Mouse (Mus musculus) embryonic facial prominence, embryonic 11.5 days (tissue): ENCODE data around the gene Tsacc. TPM values are rescaled to one million over a fixed set of nuclear protein-coding genes. Genes with fewer than 3 reads are reported as not detected.

Experiments used
- ATAC-seq: fragments of 200-750 bp; cut with Nextera tagmentation; replicated peaks from 2 replicates; pipeline ENCODE4 v1.8.0; 2017; ENCODE audit warnings: low read depth; ENCODE audit not compliant: insufficient number of reproducible peaks, low FRiP score, low TSS enrichment
- DNase-seq: peaks from one replicate; pipeline ENCODE4 v3.0.0-alpha.2; 2015; ENCODE audit warnings: low spot score
- H3K27ac ChIP-seq: fragments of 300-500 bp; sonication (generic); replicated peaks from 2 replicates; pipeline ENCODE4 v1.5.1; 2014; ENCODE audit warnings: mild to moderate bottlenecking, low read depth, low read length, control low read depth
- H3K27me3 ChIP-seq: fragments of 300-500 bp; sonication (generic); 2 replicates; pipeline ENCODE4 v1.6.1; 2014; ENCODE audit warnings: mild to moderate bottlenecking, low read length, moderate library complexity, mixed read lengths; ENCODE audit not compliant: control insufficient read depth, insufficient read depth
- H3K36me3 ChIP-seq: fragments of 300-500 bp; sonication (generic); replicated peaks from 2 replicates; pipeline ENCODE4 v1.6.1; 2014; ENCODE audit warnings: low read depth, mild to moderate bottlenecking, low read length, moderate library complexity, mixed read lengths; ENCODE audit not compliant: control insufficient read depth, insufficient read depth
- H3K4me1 ChIP-seq: fragments of 300-500 bp; sonication (generic); 2 replicates; pipeline ENCODE4 v1.6.1; 2014; ENCODE audit warnings: low read length, mixed read lengths; ENCODE audit not compliant: control insufficient read depth, insufficient read depth
- H3K4me2 ChIP-seq: fragments of 300-500 bp; sonication (generic); 2 replicates; pipeline ENCODE4 v1.6.1; 2014; ENCODE audit warnings: low read depth, mild to moderate bottlenecking, control low read depth, low read length, moderate library complexity
- H3K4me3 ChIP-seq: fragments of 300-500 bp; sonication (generic); 2 replicates; pipeline ENCODE4 v1.5.1; 2014; ENCODE audit warnings: low read depth, low read length, control low read depth
- H3K9ac ChIP-seq: fragments of 300-500 bp; sonication (generic); replicated peaks from 2 replicates; pipeline ENCODE4 v1.6.1; 2014; ENCODE audit warnings: mild to moderate bottlenecking, control low read depth, low read length
- H3K9me3 ChIP-seq: fragments of 300-500 bp; sonication (generic); replicated peaks from 2 replicates; pipeline ENCODE4 v1.6.1; 2016; ENCODE audit warnings: mild to moderate bottlenecking, low read length, inconsistent platforms, mixed read lengths; ENCODE audit not compliant: control insufficient read depth
- WGBS: fragments of 180-500 bp; shearing (Covaris S2); extraction: QIAGEN DNeasy Blood & Tissue Kit; methylation state at CpG from one replicate; pipeline ENCODE4 v1.1.7; 2014; 5-methylcytosine and 5-hydroxymethylcytosine counted together
- polyA plus RNA-seq: library from polyadenylated mRNA; unstranded; fragments of >200 nt; fragmentation: Nextera tagmentation; extraction: Ambion mirVana; gene quantifications from 2 replicates; pipeline ENCODE4 v1.2.1, GENCODE M21; 2014

Tsacc gene
- polyA plus RNA-seq, 1 experiment from 2014 or later: 9.8 TPM

- 46% methylated on average over 8 of the region's 8 CpGs for WGBS
- no peaks in the 10 kb centered on the region for H3K36me3 ChIP-seq
- peaks cover 16% of the 10 kb centered on the region for H3K27me3 ChIP-seq
- H3K4me1 ChIP-seq: no peaks in the 10 kb centered on the region
- ATAC-seq: no peak
- H3K4me3 ChIP-seq: no peak overlapping the region
- no peaks in the 10 kb centered on the region for H3K9me3 ChIP-seq
- H3K9ac ChIP-seq: no peak overlapping the region
- DNase-seq: no peak
- H3K27ac ChIP-seq: no peak overlapping the region
- H3K4me2 ChIP-seq: no peak overlapping the region
Observed at GRCm38 (mm10) chr3:88234041-88234440, 62.8 kb downstream of the Tsacc start.

- H3K4me1 ChIP-seq: no peaks in the 10 kb centered on the region
- H3K9me3 ChIP-seq: no peaks in the 10 kb centered on the region
- no peak overlapping the region for H3K4me2 ChIP-seq
- H3K36me3 ChIP-seq: no peaks in the 10 kb centered on the region
- H3K9ac ChIP-seq: no peak overlapping the region
- WGBS: 21% methylated on average over 7 of the region's 7 CpGs
- no peak for DNase-seq
- ATAC-seq: no peak
- no peak overlapping the region for H3K27ac ChIP-seq
- H3K4me3 ChIP-seq: no peak overlapping the region
- peaks cover 7% of the 10 kb centered on the region; the same call in 1 of the 2 replicates for H3K27me3 ChIP-seq
Observed at GRCm38 (mm10) chr3:88232851-88233649, 63.7 kb downstream of the Tsacc start.

Other genes with a start within 250 kb of the Tsacc start
- gene Naxe, start 238.5 kb downstream of the Tsacc start, polyA plus RNA-seq: 157 and 169 TPM in 2 replicates
- 0.08 and 0.11 TPM in 2 replicates for gene Ttc24, start 218.7 kb downstream of the Tsacc start, polyA plus RNA-seq
- gene Iqgap3, start 215.0 kb downstream of the Tsacc start, polyA plus RNA-seq: 17.8 and 18.1 TPM in 2 replicates
- gene Mef2d, start 154.6 kb downstream of the Tsacc start, polyA plus RNA-seq: 11.5 and 12.5 TPM in 2 replicates
- gene Rhbg, start 42.3 kb downstream of the Tsacc start, polyA plus RNA-seq: 0.25 and 0.26 TPM in 2 replicates
- 0.36 TPM in 1 of 2 replicates, not detected in the other for gene Gm38392, start 9.8 kb downstream of the Tsacc start, polyA plus RNA-seq
- gene Cct3, start 117 bp upstream of the Tsacc start, polyA plus RNA-seq: 784 and 788 TPM in 2 replicates
- 77.9 and 87.3 TPM in 2 replicates for gene Glmp, start 28.0 kb upstream of the Tsacc start, polyA plus RNA-seq
- gene Tmem79, start 39.1 kb upstream of the Tsacc start, polyA plus RNA-seq: 2.1 and 2.8 TPM in 2 replicates
- gene Smg5, start 39.3 kb upstream of the Tsacc start, polyA plus RNA-seq: 33.3 and 39.3 TPM in 2 replicates
- 0.60 and 0.82 TPM in 2 replicates for gene Paqr6, start 67.6 kb upstream of the Tsacc start, polyA plus RNA-seq
- gene Bglap3, start 75.7 kb upstream of the Tsacc start, polyA plus RNA-seq: 0.32 TPM in 1 of 2 replicates, not detected in the other
- not detected in 2 replicates for gene Bglap2, start 81.7 kb upstream of the Tsacc start, polyA plus RNA-seq
- 0.57 TPM in 1 of 2 replicates, not detected in the other for gene Bglap, start 87.5 kb upstream of the Tsacc start, polyA plus RNA-seq
- 157 and 161 TPM in 2 replicates for gene Pmf1, start 113.3 kb upstream of the Tsacc start, polyA plus RNA-seq
- gene Slc25a44, start 128.1 kb upstream of the Tsacc start, polyA plus RNA-seq: 17.1 and 19.2 TPM in 2 replicates
- gene Sema4a, start 164.2 kb upstream of the Tsacc start, polyA plus RNA-seq: 5.3 and 6.5 TPM in 2 replicates
- gene Lmna, start 213.0 kb upstream of the Tsacc start, polyA plus RNA-seq: 28.7 and 30.5 TPM in 2 replicates
- 40.1 and 41.0 TPM in 2 replicates for gene Mex3a, start 235.4 kb upstream of the Tsacc start, polyA plus RNA-seq